Mouse (Mus musculus): Measurements from ENCODE around the gene Krtcap2.

DNA sequence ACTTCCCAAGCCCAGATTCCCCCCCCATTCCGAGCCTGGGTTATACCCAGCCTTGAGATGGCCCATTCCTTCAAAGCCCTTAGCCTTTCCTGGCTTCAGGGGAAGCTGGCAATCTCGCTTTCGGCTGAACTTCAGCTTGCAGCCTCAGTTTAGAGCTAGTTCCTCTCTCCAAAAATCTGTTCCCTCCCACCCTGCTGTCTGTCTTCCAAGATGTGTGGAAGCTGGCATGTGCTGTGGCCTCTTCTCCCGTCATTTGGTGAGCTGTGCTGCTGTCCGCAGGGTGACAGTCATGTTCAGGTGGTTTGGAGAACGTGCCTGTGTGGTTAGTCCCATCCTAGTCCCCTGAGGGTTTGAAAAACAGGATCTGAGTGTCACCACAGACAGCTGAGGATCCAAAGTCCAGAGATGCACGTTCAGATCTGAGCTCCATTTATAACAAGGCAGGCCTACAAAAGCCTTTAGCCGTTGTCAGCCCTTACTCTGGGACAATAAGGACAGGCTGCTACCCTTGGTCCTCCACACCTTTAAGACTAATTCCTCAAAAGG is 50.0 kb downstream of the Krtcap2 start:
- no peak for TF ChIP-seq CTCF (IDR thresholded peaks at IDR 0.05; ENCODE audit: control insufficient read depth, insufficient read depth, insufficient read length)
- TF ChIP-seq USF1 (IDR thresholded peaks at IDR 0.05; ENCODE audit: low read depth), result no peak
- TF ChIP-seq MAX (IDR thresholded peaks at IDR 0.05), result no peak
